Mouse (Mus musculus) urinary bladder, adult 2 months (tissue): Measurements from ENCODE around the gene Fbxo27. TPM values are rescaled to one million over a fixed set of nuclear protein-coding genes. Genes with fewer than 3 reads are reported as not detected.
"Not testable (repeated sequence)": the region's sequence is repeated elsewhere in the genome, so short reads cannot be mapped to it uniquely, and the experiment has no call there.

Source experiments
- DNase-seq: peaks from one replicate; pipeline ENCODE4 v3.0.0; 2022; ENCODE audit warnings: low spot score
- polyA plus RNA-seq: library from polyadenylated mRNA; depleted of rRNA; stranded (reverse); fragments of >200 nt; gene quantifications from 2 replicates; pipeline ENCODE4 v1.2.3, GENCODE M21; 2012; rRNA removed

The Fbxo27 gene
- polyA plus RNA-seq = 9.4 and 12.6 TPM in 2 replicates

DNA sequence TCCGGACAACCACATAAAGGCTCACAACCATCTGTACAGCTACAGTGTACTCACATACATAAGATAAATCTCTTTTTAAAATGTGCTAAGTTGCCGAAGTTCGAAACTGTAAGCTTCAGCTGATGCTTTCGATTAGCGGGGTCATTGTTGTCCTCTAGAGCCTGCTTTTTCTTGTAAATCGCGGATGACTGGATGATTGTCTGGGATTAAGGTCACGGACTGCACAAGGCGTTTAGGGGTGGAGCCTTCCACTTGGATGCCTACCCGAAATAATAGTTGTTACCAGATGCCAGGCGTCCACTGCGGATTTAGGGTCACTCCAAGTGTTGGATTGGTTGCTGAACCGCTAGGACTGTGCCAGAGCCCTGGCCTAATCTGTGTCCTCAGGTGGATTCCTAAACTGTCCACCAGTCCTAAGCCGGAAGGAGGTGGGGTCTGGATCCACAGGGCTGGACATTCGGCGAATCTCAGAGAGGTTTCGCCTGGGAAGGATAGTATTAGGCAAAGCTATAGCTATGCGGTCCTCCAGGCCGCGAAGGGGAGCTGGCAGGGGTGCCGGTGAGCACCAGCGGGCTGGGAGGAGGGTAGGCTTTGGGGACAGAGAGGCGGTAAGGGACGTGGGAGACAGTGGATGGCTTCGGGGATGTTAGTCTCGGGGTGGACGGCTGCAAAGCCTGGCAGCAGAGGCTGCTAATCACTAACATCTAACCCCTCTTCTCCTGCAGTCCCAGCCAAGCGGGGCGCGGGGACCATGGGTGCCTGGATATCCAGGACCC, at the start of gene Fbxo27:
Gene Fbxo27 (plus strand): TSS at position 305 of the 776 bp plus-strand sequence.
- DNase-seq = no peak

DNA sequence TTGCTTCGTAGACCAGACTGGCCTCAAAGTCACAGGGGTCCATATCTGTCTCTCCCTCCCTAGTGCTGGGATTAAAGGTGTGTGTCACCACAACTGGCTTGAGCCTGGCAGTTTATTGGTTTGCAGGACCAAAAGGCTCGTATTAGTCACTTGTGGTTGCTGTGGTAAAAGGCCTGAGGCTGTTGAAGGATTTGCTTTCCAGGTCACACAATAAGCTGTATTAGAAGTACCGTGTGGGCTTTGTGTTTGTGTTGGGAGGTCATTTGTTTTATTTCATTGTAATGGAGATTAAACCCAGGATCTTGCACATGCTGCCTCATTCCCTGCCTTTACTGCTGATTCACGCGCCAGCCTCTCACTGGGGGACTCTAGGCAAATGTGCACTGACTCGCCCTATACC, 47.3 kb upstream of the Fbxo27 start:
- DNase-seq = no peak

DNA sequence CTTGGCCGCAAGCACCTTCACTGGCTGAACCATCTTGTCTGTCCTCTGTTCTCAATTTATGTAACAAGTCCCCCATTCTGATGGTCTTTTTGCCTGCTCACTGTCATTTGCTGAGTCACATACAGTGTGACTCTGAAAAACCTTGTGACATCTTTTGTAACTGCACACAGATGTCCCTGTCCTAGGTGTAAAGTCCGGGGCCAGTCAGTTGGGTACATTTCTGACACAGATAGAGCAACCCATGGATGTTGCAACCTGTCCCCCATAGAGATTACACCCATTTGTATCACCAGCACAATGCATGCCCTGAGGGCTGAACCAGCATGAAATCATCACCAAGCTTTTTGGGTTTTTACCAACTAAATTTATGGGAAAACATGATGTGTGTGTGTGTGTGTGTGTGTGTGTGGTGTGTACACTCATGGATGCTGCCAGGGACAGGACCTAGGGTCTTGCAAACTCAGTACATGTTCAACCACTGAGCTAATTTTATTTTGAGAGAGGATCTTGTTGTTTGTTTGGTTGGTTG, 46.6 kb upstream of the Fbxo27 start:
- DNase-seq = no peak

- no peak for DNase-seq
These were observed 45.6 kb upstream of the Fbxo27 start for GRCm38 (mm10) chr7:28647016-28647415.

- no peak for DNase-seq
These were observed 41.5 kb upstream of the Fbxo27 start for GRCm38 (mm10) chr7:28651157-28651556.

- no peak for DNase-seq
These were observed 36.2 kb upstream of the Fbxo27 start for GRCm38 (mm10) chr7:28656430-28656829.

GRCm38 (mm10) chr7:28665620-28666579, 26.7 kb upstream of the Fbxo27 start:
- no peak for DNase-seq

DNA sequence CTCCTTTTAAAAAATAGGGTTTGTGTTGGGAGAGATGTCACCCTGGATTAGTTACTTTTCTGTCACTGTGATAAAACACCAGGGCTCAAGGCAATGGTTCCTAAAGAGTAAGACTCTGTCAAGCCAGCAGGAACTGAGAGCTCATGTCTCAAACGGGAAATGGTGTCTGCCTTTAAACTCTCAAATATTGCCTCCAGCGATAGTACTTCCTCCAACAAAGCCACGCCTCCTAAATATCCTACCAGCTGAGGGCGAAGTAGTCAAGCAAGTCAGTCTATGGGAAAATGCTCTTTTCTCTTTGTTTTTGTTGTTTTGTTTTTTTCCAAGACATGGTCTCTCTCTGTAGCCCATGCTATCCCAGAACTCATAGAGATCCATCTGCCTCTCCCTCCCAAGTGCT, 21.5 kb upstream of the Fbxo27 start:
- DNase-seq = no peak

DNA sequence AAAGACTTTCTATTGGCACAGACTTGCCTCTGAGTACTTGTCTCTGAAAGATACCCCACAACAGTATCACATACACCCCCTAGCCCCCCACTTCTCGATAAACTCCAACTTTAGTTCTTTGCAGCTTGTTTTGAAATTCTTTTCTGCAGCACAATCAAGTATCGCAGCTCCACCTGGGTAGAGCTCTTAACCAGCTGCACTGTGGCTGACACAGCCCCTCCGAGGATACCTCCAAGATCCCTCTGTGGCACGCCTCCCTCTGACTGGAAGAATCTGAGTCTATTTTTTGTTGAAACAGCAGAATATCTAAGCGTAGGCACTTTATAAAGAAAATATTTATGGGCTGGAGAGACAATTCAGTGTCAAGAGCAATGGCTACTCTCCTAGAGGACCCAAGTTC, 20.4 kb upstream of the Fbxo27 start:
- no peak for DNase-seq

DNA sequence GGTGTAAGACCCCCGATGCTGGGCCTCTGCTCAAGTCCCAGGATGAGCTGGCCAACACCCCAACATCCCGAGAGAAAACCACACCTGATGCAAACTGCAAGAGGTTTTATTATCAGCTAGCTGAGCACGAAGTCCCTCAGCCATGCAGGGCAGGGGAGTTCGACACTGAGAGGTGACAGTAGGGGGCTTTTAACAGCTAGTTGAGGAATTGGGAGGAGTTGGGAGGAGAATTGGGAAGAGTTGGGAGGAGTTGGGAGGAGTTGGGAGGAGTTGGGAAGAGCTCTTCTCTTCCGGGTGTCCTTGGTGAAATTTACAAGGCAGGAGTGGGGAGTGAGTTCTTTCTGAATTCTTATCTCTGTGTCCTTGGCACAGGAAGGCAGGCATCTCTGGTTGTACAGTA, 19.9 kb upstream of the Fbxo27 start:
- not testable (repeated sequence) for DNase-seq

- DNase-seq = no peak
These were observed 17.7 kb upstream of the Fbxo27 start for GRCm38 (mm10) chr7:28674994-28675393.

DNA sequence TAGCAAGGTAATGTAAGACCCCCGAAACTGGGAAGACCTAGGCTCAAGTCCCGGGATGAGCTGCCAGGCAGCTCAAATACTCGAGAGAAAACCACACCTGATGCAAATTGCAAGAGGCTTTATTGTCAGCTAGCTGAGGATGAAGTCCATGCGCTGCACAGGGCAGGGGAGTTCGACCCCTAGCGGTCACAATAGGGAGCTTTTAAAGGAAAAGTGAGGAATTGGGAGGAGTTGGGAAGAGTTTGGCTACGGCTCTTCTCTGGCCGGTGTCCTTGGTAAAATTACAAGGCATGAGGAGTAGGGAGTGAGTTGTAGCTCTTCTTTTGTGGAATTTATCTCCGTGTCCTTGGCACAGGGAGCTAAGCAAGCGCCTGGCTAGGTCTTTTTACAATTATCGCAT, 16.9 kb upstream of the Fbxo27 start:
- no peak for DNase-seq

- no peak for DNase-seq
These were observed 15.7 kb upstream of the Fbxo27 start for GRCm38 (mm10) chr7:28676811-28677541.

DNA sequence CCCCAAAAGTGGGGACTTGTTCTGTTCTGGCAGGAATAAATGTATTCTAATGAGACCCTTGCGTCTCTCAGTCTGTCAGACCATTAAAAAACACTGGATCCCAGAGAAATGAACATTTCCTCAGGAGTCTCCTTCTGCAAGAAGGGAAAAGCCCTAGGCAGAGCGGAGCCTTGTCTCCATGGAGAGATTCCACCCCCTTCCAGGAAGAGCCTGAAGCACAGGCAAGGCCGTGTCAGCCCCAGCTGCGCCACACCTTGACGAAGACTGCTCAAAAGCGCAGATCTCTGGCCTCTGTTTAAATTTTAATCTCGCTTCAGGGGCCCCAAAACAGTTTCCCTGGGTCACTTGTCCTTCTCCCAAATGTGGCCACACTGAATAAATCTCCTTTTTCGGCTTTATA, 15.0 kb upstream of the Fbxo27 start:
- DNase-seq = no peak

DNA sequence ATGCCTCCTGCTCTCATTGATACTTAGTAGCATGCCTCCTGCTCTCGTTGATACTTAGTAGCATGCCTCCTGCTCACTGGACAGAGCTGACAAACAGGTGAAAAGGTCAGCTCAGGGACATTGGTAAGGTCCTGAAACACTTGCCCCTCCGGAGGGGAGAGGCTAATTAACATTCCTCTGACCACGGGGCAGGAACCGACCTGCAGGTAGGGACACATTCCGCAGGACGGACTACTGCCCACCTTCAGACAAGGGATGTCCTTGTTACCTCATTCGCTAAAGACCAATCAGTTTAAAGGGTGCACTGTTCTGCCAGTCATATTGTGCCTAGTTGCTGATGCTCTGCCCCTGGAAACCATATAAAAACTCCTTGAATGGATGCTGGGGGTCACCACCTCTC, 1.6 kb upstream of the Fbxo27 start:
- no peak for DNase-seq

DNA sequence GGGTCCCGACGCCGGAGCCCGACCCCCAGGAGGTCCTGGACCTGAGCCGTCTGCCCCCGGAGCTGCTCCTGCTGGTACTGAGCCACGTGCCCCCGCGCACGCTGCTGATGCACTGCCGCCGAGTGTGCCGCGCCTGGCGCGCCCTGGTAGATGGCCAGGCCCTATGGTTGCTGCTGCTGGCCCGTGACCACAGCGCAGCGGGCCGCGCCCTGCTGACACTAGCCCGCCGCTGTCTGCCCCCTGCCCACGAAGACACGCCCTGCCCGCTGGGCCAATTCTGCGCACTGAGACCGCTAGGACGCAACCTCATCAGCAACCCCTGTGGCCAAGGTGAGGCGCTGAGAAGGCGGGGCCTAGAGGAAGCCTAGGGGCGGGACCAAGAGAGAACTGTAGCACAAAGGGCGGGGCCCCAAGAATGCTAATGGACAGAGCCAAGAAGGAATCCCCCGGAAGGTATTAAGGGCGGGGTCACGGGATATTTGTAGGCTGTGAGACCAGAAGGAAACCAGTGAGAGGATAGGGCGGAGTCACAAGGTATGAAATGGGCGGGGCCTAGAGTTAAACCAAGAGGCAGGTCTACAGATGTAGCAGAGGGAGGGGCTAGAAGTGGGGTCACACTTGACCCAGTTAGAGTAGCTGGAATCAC, 795 bp downstream of the Fbxo27 start:
- DNase-seq = peak; percentile 28

DNA sequence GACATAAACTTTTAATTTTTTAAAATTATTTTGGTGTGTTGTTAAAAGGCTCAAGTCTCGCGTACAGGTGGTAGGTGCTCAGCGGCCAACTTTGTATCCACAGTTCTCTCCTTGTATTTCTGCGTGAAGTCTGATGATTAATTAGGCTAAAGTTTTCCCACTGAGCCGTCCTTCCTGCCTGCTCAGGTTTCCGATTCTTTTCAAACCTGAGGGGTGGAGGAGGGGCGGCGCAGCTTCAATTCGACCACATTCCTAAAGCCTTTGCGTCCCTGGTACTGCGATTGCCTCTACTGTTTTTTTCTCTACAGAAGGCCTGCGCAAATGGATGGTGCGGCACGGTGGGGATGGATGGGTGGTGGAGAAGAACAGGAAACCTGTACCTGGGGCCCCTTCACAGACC, 1.8 kb downstream of the Fbxo27 start:
- no peak for DNase-seq

- DNase-seq = no peak
These were observed 2.4 kb downstream of the Fbxo27 start for GRCm38 (mm10) chr7:28694966-28695511.

DNA sequence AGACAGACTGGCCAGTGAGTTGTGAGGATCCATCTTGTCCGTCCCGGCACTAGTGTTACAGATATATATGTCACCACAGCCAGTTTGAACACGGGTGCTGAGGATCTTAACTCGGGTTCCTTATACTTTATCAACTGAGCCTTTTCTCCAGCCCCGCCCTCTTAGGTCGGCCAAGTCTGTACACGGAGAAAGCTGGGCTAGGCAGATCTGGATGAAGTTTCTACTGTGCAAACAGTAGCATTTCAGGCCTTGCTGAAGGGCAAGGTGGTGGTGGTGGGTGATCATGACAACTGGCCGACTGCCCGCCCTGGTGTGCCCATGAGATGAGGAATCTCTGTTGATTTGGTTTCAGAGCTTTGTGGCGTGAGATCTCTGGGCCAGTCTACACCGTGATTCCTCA, 4.6 kb downstream of the Fbxo27 start:
- DNase-seq = no peak

- no peak for DNase-seq
These were observed 7.6 kb downstream of the Fbxo27 start for GRCm38 (mm10) chr7:28700269-28700668.

- not testable (repeated sequence) for DNase-seq
These were observed 8.7 kb downstream of the Fbxo27 start for GRCm38 (mm10) chr7:28701306-28701705.
